Mouse (Mus musculus): ENCODE data around the gene Ttc39a. TPM values are rescaled to one million over a fixed set of nuclear protein-coding genes. Genes with fewer than 3 reads are reported as not detected.
"Not testable (repeated sequence)": the region's sequence is repeated elsewhere in the genome, so short reads cannot be mapped to it uniquely, and the experiment has no call there.

Ttc39a gene
- polyA plus RNA-seq, 1 experiment from 2014 or later: 1.9 TPM

- WGBS: 71% methylated on average over 5 of the region's 5 CpGs
- DNase-seq (ENCODE audit: low spot score) (no peak), ATAC-seq (ENCODE audit: insufficient read depth, low FRiP score, low TSS enrichment) (no peak)
- Histone ChIP-seq H3K9me3 (ENCODE audit: control insufficient read depth, low read length) (no peaks in the 10 kb centered on the region), H3K27me3 (ENCODE audit: control insufficient read depth, insufficient read depth, low read length) (no peaks in the 10 kb centered on the region), H3K27ac (ENCODE audit: low read depth, low read length) (no peak overlapping the region), H3K4me1 (ENCODE audit: control insufficient read depth, insufficient read depth, low read length) (peaks cover 6% of the 10 kb centered on the region; the same call in 1 of the 2 replicates), H3K4me2 (ENCODE audit: low read depth) (no peak overlapping the region), H3K9ac (ENCODE audit: low read length) (no peak overlapping the region), H3K36me3 (ENCODE audit: control insufficient read depth, insufficient read depth, low read length) (no peaks in the 10 kb centered on the region), H3K4me3 (ENCODE audit: low read depth, low read length) (no peak overlapping the region)
These were observed 5.2 kb upstream of the Ttc39a start for GRCm38 (mm10) chr4:109401176-109401689.

GRCm38 (mm10) chr4:109404908-109405307 lies 1.5 kb upstream of the Ttc39a start:
- not testable (repeated sequence) for H3K9ac ChIP-seq (ENCODE audit: low read length); H3K36me3 ChIP-seq (ENCODE audit: control insufficient read depth, insufficient read depth, low read length); H3K9me3 ChIP-seq (ENCODE audit: control insufficient read depth, low read length); H3K27me3 ChIP-seq (ENCODE audit: control insufficient read depth, insufficient read depth, low read length); DNase-seq (ENCODE audit: low spot score); H3K27ac ChIP-seq (ENCODE audit: low read depth, low read length); H3K4me1 ChIP-seq (ENCODE audit: control insufficient read depth, insufficient read depth, low read length); H3K4me2 ChIP-seq (ENCODE audit: low read depth); ATAC-seq (ENCODE audit: insufficient read depth, low FRiP score, low TSS enrichment); H3K4me3 ChIP-seq (ENCODE audit: low read depth, low read length)
- WGBS: 88% methylated on average over 3 of the region's 3 CpGs

GRCm38 (mm10) chr4:109405415-109405814 lies 1.0 kb upstream of the Ttc39a start:
- Histone ChIP-seq H3K4me1 (ENCODE audit: control insufficient read depth, insufficient read depth, low read length) (peaks cover 6% of the 10 kb centered on the region; the same call in 1 of the 2 replicates), H3K4me2 (ENCODE audit: low read depth) (no peak overlapping the region), H3K9me3 (ENCODE audit: control insufficient read depth, low read length) (no peaks in the 10 kb centered on the region), H3K27ac (ENCODE audit: low read depth, low read length) (no peak overlapping the region), H3K4me3 (ENCODE audit: low read depth, low read length) (0 out of 2 replicates have a peak overlapping the region, but pooled peaks have one; percentile 2), H3K9ac (ENCODE audit: low read length) (no peak overlapping the region), H3K36me3 (ENCODE audit: control insufficient read depth, insufficient read depth, low read length) (no peaks in the 10 kb centered on the region), H3K27me3 (ENCODE audit: control insufficient read depth, insufficient read depth, low read length) (peaks cover 5% of the 10 kb centered on the region; the same call in 1 of the 2 replicates)
- ATAC-seq (ENCODE audit: insufficient read depth, low FRiP score, low TSS enrichment) (0 out of 2 replicates have a peak, but pooled peaks have one; percentile 41), DNase-seq (ENCODE audit: low spot score) (peak; percentile 23)
- 57% methylated on average over 8 of the region's 8 CpGs for WGBS

- Histone ChIP-seq H3K4me1 (ENCODE audit: control insufficient read depth, insufficient read depth, low read length) (peaks cover 6% of the 10 kb centered on the region; the same call in 1 of the 2 replicates), H3K9ac (ENCODE audit: low read length) (no peak overlapping the region), H3K27me3 (ENCODE audit: control insufficient read depth, insufficient read depth, low read length) (peaks cover 5% of the 10 kb centered on the region; the same call in 1 of the 2 replicates), H3K27ac (ENCODE audit: low read depth, low read length) (no peak overlapping the region), H3K4me3 (ENCODE audit: low read depth, low read length) (peak overlapping the region; percentile 54), H3K4me2 (ENCODE audit: low read depth) (peak overlapping the region; percentile 88), H3K9me3 (ENCODE audit: control insufficient read depth, low read length) (no peaks in the 10 kb centered on the region), H3K36me3 (ENCODE audit: control insufficient read depth, insufficient read depth, low read length) (no peaks in the 10 kb centered on the region)
- 13% methylated on average over 3 of the region's 3 CpGs for WGBS
- DNase-seq (ENCODE audit: low spot score) (peak; percentile 41), ATAC-seq (ENCODE audit: insufficient read depth, low FRiP score, low TSS enrichment) (peak; percentile 29; the same call in 1 of the 2 replicates)
These were observed 353 bp upstream of the Ttc39a start for GRCm38 (mm10) chr4:109406054-109406485.

- Histone ChIP-seq H3K9ac (ENCODE audit: low read length) (peak overlapping the region; percentile 67), H3K27me3 (ENCODE audit: control insufficient read depth, insufficient read depth, low read length) (peaks cover 5% of the 10 kb centered on the region; the same call in 1 of the 2 replicates), H3K4me3 (ENCODE audit: low read depth, low read length) (peak overlapping the region; percentile 54), H3K27ac (ENCODE audit: low read depth, low read length) (no peak overlapping the region), H3K4me2 (ENCODE audit: low read depth) (peak overlapping the region; percentile 88), H3K4me1 (ENCODE audit: control insufficient read depth, insufficient read depth, low read length) (peaks cover 6% of the 10 kb centered on the region; the same call in 1 of the 2 replicates), H3K9me3 (ENCODE audit: control insufficient read depth, low read length) (no peaks in the 10 kb centered on the region), H3K36me3 (ENCODE audit: control insufficient read depth, insufficient read depth, low read length) (no peaks in the 10 kb centered on the region)
- WGBS: 5% methylated on average over 18 of the region's 24 CpGs
- DNase-seq (ENCODE audit: low spot score): no peak
- peak; percentile 51 for ATAC-seq (ENCODE audit: insufficient read depth, low FRiP score, low TSS enrichment)
These were observed 725 bp downstream of the Ttc39a start for GRCm38 (mm10) chr4:109407176-109407520.

- H3K4me3 ChIP-seq (ENCODE audit: low read depth, low read length): no peak overlapping the region
- no peak for ATAC-seq (ENCODE audit: insufficient read depth, low FRiP score, low TSS enrichment)
These were observed 1.5 kb downstream of the Ttc39a start for GRCm38 (mm10) chr4:109407701-109408485.

GRCm38 (mm10) chr4:109410681-109411376 lies 4.4 kb downstream of the Ttc39a start:
- DNase-seq (ENCODE audit: low spot score) (no peak), ATAC-seq (ENCODE audit: insufficient read depth, low FRiP score, low TSS enrichment) (no peak)
- 75% methylated on average over 9 of the region's 9 CpGs for WGBS
- Histone ChIP-seq H3K9me3 (ENCODE audit: control insufficient read depth, low read length) (no peaks in the 10 kb centered on the region), H3K4me2 (ENCODE audit: low read depth) (no peak overlapping the region), H3K4me3 (ENCODE audit: low read depth, low read length) (no peak overlapping the region), H3K4me1 (ENCODE audit: control insufficient read depth, insufficient read depth, low read length) (peaks cover 5% of the 10 kb centered on the region; the same call in 1 of the 2 replicates), H3K27me3 (ENCODE audit: control insufficient read depth, insufficient read depth, low read length) (peaks cover 5% of the 10 kb centered on the region; the same call in 1 of the 2 replicates), H3K27ac (ENCODE audit: low read depth, low read length) (0 out of 2 replicates have a peak overlapping the region, but pooled peaks have one; percentile 34), H3K36me3 (ENCODE audit: control insufficient read depth, insufficient read depth, low read length) (no peaks in the 10 kb centered on the region), H3K9ac (ENCODE audit: low read length) (no peak overlapping the region)

More at GRCm38 (mm10) chr4:109407701-109408485, 1.5 kb downstream of the Ttc39a start:
- H3K9ac ChIP-seq (ENCODE audit: low read length): no peak overlapping the region
- no peaks in the 10 kb centered on the region for H3K9me3 ChIP-seq (ENCODE audit: control insufficient read depth, low read length)
- no peak for DNase-seq (ENCODE audit: low spot score)
- H3K36me3 ChIP-seq (ENCODE audit: control insufficient read depth, insufficient read depth, low read length): no peaks in the 10 kb centered on the region
- peaks cover 5% of the 10 kb centered on the region; the same call in 1 of the 2 replicates for H3K27me3 ChIP-seq (ENCODE audit: control insufficient read depth, insufficient read depth, low read length)
- 90% methylated on average over 9 of the region's 9 CpGs for WGBS
- H3K27ac ChIP-seq (ENCODE audit: low read depth, low read length): no peak overlapping the region
- peaks cover 6% of the 10 kb centered on the region; the same call in 1 of the 2 replicates for H3K4me1 ChIP-seq (ENCODE audit: control insufficient read depth, insufficient read depth, low read length)
- peak overlapping the region; percentile 88; the same call in 1 of the 2 replicates for H3K4me2 ChIP-seq (ENCODE audit: low read depth)

GRCm38 (mm10) chr4:109411377-109411967 lies 5.0 kb downstream of the Ttc39a start:
- H3K27me3 ChIP-seq (ENCODE audit: control insufficient read depth, insufficient read depth, low read length): peaks cover 5% of the 10 kb centered on the region; the same call in 1 of the 2 replicates
- H3K9ac ChIP-seq (ENCODE audit: low read length): no peak overlapping the region
- 0 out of 2 replicates have a peak overlapping the region, but pooled peaks have one; percentile 34 for H3K27ac ChIP-seq (ENCODE audit: low read depth, low read length)
- no peaks in the 10 kb centered on the region for H3K4me1 ChIP-seq (ENCODE audit: control insufficient read depth, insufficient read depth, low read length)
- H3K4me3 ChIP-seq (ENCODE audit: low read depth, low read length): no peak overlapping the region
- DNase-seq (ENCODE audit: low spot score) (no peak), ATAC-seq (ENCODE audit: insufficient read depth, low FRiP score, low TSS enrichment) (no peak)
- no peaks in the 10 kb centered on the region for H3K36me3 ChIP-seq (ENCODE audit: control insufficient read depth, insufficient read depth, low read length)
- WGBS: 87% methylated on average over 6 of the region's 6 CpGs
- H3K4me2 ChIP-seq (ENCODE audit: low read depth): no peak overlapping the region
- no peaks in the 10 kb centered on the region for H3K9me3 ChIP-seq (ENCODE audit: control insufficient read depth, low read length)
